Mouse (Mus musculus) embryonic facial prominence, embryonic 15.5 days (tissue): ENCODE measurements around the gene Rnf2. TPM values are rescaled to one million over a fixed set of nuclear protein-coding genes. Genes with fewer than 3 reads are reported as not detected.
A peak's percentile ranks its signal among the peaks of the same experiment; 100 is the strongest.

Source experiments
- ATAC-seq: fragments of 200-750 bp; cut with Nextera tagmentation; 2 replicates; pipeline ENCODE4 v1.8.0; 2017; ENCODE audit warnings: low read depth, moderate TSS enrichment; ENCODE audit not compliant: insufficient number of reproducible peaks, low FRiP score, low TSS enrichment
- H3K27ac ChIP-seq: fragments of 300-500 bp; sonication (generic); replicated peaks from 2 replicates; pipeline ENCODE4 v1.5.1; 2015; ENCODE audit warnings: mild to moderate bottlenecking, inconsistent platforms
- H3K27me3 ChIP-seq: fragments of 300-500 bp; sonication (generic); 2 replicates; pipeline ENCODE4 v1.6.1; 2015; ENCODE audit warnings: inconsistent platforms
- H3K36me3 ChIP-seq: fragments of 300-500 bp; sonication (generic); 2 replicates; pipeline ENCODE4 v1.6.1; 2015; ENCODE audit warnings: mild to moderate bottlenecking, inconsistent platforms
- H3K4me1 ChIP-seq: fragments of 300-500 bp; sonication (generic); 2 replicates; pipeline ENCODE4 v1.6.1; 2015; ENCODE audit warnings: inconsistent platforms
- H3K4me2 ChIP-seq: fragments of 300-500 bp; sonication (generic); replicated peaks from 2 replicates; pipeline ENCODE4 v1.6.1; 2015; ENCODE audit warnings: mild to moderate bottlenecking, inconsistent platforms
- H3K4me3 ChIP-seq: fragments of 300-500 bp; sonication (generic); replicated peaks from 2 replicates; pipeline ENCODE4 v1.5.1; 2015; ENCODE audit warnings: mild to moderate bottlenecking, inconsistent platforms
- H3K9ac ChIP-seq: fragments of 300-500 bp; sonication (generic); 2 replicates; pipeline ENCODE4 v1.6.1; 2015; ENCODE audit warnings: inconsistent platforms
- H3K9me3 ChIP-seq: fragments of 300-500 bp; sonication (generic); replicated peaks from 2 replicates; pipeline ENCODE4 v1.6.1; 2016; ENCODE audit warnings: inconsistent platforms
- WGBS: fragments of 180-500 bp; shearing (Covaris S2); methylation state at CpG from one replicate; pipeline ENCODE4 v1.1.7; 2015; 5-methylcytosine and 5-hydroxymethylcytosine counted together
- polyA plus RNA-seq: library from polyadenylated mRNA; unstranded; fragments of >200 nt; fragmentation: Nextera tagmentation; extraction: Ambion mirVana; gene quantifications from 2 replicates; pipeline ENCODE4 v1.2.1, GENCODE M21; 2015

Gene Rnf2
- 80.1 and 83.8 TPM in 2 replicates for polyA plus RNA-seq

- Histone ChIP-seq H3K9me3 (no peaks in the 10 kb centered on the region), H3K4me1 (peaks cover 13% of the 10 kb centered on the region), H3K4me3 (peak within 1 kb of the TSS; percentile 90), H3K4me2 (peak within 1 kb of the TSS; percentile 54), H3K9ac (peak within 1 kb of the TSS; percentile 95), H3K27ac (peak within 1 kb of the TSS; percentile 99), H3K36me3 (no peaks in the 10 kb centered on the region), H3K27me3 (no peaks in the 10 kb centered on the region)
- under 1% methylated on average over 70 of the region's 90 CpGs for WGBS
- ATAC-seq = peak; percentile 98
Observed at GRCm38 (mm10) chr1:151500531-151501361, at the start of gene Rnf2. TSS of gene Rnf2 (minus strand) at chr1:151500955.

DNA sequence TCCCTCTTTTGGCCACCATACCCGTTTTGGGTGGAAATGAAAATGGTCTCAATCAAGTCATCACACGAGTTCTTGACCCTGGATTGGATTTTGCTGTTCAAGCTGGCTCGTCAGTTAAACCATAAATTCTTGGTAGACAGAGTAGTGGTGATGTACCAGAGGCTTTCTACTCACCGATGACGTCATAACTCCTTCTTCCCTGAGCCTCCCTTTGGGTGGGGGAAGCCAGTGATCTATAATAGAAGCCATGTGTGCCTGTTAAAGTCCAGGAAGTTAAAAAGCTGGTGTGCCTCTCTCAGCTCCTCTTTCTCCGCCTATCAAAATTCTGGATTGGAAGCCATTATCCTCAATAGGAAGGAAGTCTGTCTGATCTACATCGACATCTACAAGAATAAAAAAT lies 49.0 kb upstream of the Rnf2 start:
- no peaks in the 10 kb centered on the region for H3K9me3 ChIP-seq
- peak overlapping the region; percentile 58 for H3K27ac ChIP-seq
- no peak for ATAC-seq
- no peak overlapping the region for H3K4me2 ChIP-seq
- H3K4me1 ChIP-seq = peaks cover 6% of the 10 kb centered on the region; the same call in 1 of the 2 replicates
- H3K9ac ChIP-seq = no peak overlapping the region
- no peaks in the 10 kb centered on the region for H3K27me3 ChIP-seq
- H3K4me3 ChIP-seq = no peak overlapping the region
- no peaks in the 10 kb centered on the region for H3K36me3 ChIP-seq
- 48% methylated on average over 7 of the region's 7 CpGs for WGBS

DNA sequence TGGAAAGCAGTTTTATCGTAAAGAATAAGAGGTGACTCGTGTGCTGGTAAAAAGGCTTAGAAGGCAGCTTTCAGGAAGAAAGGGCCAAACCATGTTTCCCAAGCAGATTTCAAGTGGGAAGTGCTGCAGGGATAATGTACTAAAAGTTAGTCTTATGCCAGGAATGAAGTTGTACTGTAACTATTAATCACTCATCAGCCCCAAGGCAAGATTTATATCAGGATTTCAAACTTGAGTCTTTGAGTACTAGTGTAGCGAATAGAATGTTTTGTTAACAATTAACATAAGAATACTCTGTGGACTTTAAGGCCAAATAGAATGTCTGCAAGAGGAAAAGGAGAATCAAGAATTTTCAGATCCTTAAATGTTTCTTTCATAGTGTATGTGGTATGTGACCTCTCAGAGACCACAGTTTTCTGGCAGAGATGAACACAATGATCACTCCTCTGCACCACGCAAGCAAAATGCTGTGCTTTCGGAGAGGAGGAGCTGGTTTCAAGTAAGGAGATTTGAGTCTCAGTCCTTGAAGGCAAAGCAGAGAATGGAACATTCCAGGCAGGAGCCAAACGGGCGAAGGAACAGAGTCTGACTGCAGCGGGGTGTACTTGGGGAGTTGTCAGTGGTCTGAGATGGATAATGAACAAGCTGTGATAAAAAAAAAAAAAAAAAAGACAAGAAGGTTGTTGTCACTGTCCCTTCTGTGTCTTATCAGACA lies 48.3 kb upstream of the Rnf2 start:
- Histone ChIP-seq H3K27ac (peak overlapping the region; percentile 58), H3K9ac (no peak overlapping the region), H3K36me3 (no peaks in the 10 kb centered on the region), H3K27me3 (no peaks in the 10 kb centered on the region), H3K9me3 (no peaks in the 10 kb centered on the region), H3K4me2 (no peak overlapping the region), H3K4me3 (no peak overlapping the region), H3K4me1 (peaks cover 6% of the 10 kb centered on the region; the same call in 1 of the 2 replicates)
- ATAC-seq = no peak
- WGBS = 42% methylated on average over 8 of the region's 8 CpGs

GRCm38 (mm10) chr1:151545571-151545970 lies 44.8 kb upstream of the Rnf2 start:
- Histone ChIP-seq H3K9me3 (no peaks in the 10 kb centered on the region), H3K9ac (no peak overlapping the region), H3K4me3 (no peak overlapping the region), H3K27ac (no peak overlapping the region), H3K27me3 (no peaks in the 10 kb centered on the region), H3K36me3 (no peaks in the 10 kb centered on the region), H3K4me2 (no peak overlapping the region), H3K4me1 (peaks cover 6% of the 10 kb centered on the region; the same call in 1 of the 2 replicates)
- WGBS = 80% methylated on average over 7 of the region's 7 CpGs
- no peak for ATAC-seq

GRCm38 (mm10) chr1:151544581-151544980 lies 43.8 kb upstream of the Rnf2 start:
- WGBS = 92% methylated on average over 3 of the region's 3 CpGs
- Histone ChIP-seq H3K27me3 (no peaks in the 10 kb centered on the region), H3K9ac (no peak overlapping the region), H3K4me3 (no peak overlapping the region), H3K4me1 (peaks cover under 1% of the 10 kb centered on the region; the same call in 1 of the 2 replicates), H3K27ac (no peak overlapping the region), H3K9me3 (no peaks in the 10 kb centered on the region), H3K36me3 (no peaks in the 10 kb centered on the region), H3K4me2 (no peak overlapping the region)
- no peak for ATAC-seq

- no peak overlapping the region for H3K9ac ChIP-seq
- no peak for ATAC-seq
- H3K4me2 ChIP-seq = no peak overlapping the region
- H3K9me3 ChIP-seq = no peaks in the 10 kb centered on the region
- H3K4me1 ChIP-seq = no peaks in the 10 kb centered on the region
- no peak overlapping the region for H3K27ac ChIP-seq
- H3K36me3 ChIP-seq = no peaks in the 10 kb centered on the region
- WGBS = 71% methylated on average over 6 of the region's 6 CpGs
- H3K4me3 ChIP-seq = no peak overlapping the region
- no peaks in the 10 kb centered on the region for H3K27me3 ChIP-seq
Observed at GRCm38 (mm10) chr1:151543796-151544477, 43.2 kb upstream of the Rnf2 start.

- peak overlapping the region; percentile 68 for H3K27ac ChIP-seq
- no peaks in the 10 kb centered on the region for H3K36me3 ChIP-seq
- H3K4me2 ChIP-seq = no peak overlapping the region
- H3K27me3 ChIP-seq = no peaks in the 10 kb centered on the region
- no peak overlapping the region for H3K4me3 ChIP-seq
- 46% methylated on average over 3 of the region's 3 CpGs for WGBS
- no peak overlapping the region for H3K9ac ChIP-seq
- ATAC-seq = 0 out of 2 replicates have a peak, but pooled peaks have one; percentile 43
- no peaks in the 10 kb centered on the region for H3K4me1 ChIP-seq
- no peaks in the 10 kb centered on the region for H3K9me3 ChIP-seq
Observed at GRCm38 (mm10) chr1:151526701-151527100, 25.9 kb upstream of the Rnf2 start.

DNA sequence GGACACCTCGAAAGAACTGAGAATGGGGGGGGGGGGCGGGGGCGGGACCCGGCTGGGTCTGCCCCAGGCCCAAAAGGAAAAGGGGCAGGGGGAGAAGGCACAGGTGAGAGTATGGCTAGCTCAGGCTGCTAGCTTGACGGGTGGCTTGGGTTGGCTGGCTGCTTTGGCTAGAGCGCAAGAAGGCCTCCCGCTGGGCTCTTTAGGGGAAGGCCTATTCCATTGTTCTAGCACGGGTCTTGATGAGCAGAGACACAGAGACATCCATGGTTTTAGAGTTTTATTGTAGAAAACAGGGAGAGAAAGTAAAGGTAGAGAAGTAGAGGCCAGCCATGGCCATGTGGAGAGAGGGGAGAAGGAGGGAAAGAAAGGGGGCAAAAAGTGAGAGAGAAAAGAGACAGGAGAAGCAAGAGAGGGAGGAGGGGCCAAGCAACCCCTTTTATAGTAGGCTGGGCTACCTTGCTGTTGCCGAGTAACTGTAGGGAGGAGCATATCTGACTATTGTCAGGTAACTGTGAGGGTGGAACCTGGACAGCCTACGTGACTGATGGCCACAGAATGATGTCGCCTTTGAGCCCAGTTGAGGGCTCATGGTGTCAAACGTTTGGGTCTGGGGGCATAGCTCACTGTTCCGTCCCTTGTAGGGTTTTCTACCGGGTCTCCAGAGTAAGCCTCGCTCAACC lies 17.0 kb upstream of the Rnf2 start:
- 83% methylated on average over 12 of the region's 15 CpGs for WGBS
- H3K9ac ChIP-seq = no peak overlapping the region
- no peaks in the 10 kb centered on the region for H3K27me3 ChIP-seq

GRCm38 (mm10) chr1:151516871-151517270 lies 16.1 kb upstream of the Rnf2 start:
- H3K27ac ChIP-seq = no peak overlapping the region

More for the DNA sequence above, 17.0 kb upstream of the Rnf2 start:
- Histone ChIP-seq H3K27ac (no peak overlapping the region), H3K4me1 (no peaks in the 10 kb centered on the region), H3K4me3 (no peak overlapping the region), H3K36me3 (no peaks in the 10 kb centered on the region), H3K9me3 (no peaks in the 10 kb centered on the region), H3K4me2 (no peak overlapping the region)
- ATAC-seq = no peak

GRCm38 (mm10) chr1:151515733-151516132 lies 15.0 kb upstream of the Rnf2 start:
- H3K9me3 ChIP-seq = no peaks in the 10 kb centered on the region
- WGBS = 91% methylated on average over 1 of the region's 1 CpGs
- no peaks in the 10 kb centered on the region for H3K27me3 ChIP-seq
- H3K27ac ChIP-seq = no peak overlapping the region
- 0 out of 2 replicates have a peak, but pooled peaks cover 2% of the 10 kb centered on the region for H3K4me1 ChIP-seq
- no peaks in the 10 kb centered on the region for H3K36me3 ChIP-seq
- no peak overlapping the region for H3K4me3 ChIP-seq
- no peak overlapping the region for H3K4me2 ChIP-seq
- H3K9ac ChIP-seq = no peak overlapping the region
- ATAC-seq = no peak

More at GRCm38 (mm10) chr1:151516871-151517270, 16.1 kb upstream of the Rnf2 start:
- ATAC-seq = no peak
- Histone ChIP-seq H3K4me2 (no peak overlapping the region), H3K27me3 (no peaks in the 10 kb centered on the region), H3K4me1 (no peaks in the 10 kb centered on the region), H3K4me3 (no peak overlapping the region), H3K9ac (no peak overlapping the region), H3K36me3 (no peaks in the 10 kb centered on the region), H3K9me3 (no peaks in the 10 kb centered on the region)
- WGBS = 83% methylated on average over 3 of the region's 3 CpGs
